18 mouse cellular contexts compared by ENCODE assay signal in genomic region chr11:67229946-67230345, GRCm38 (mm10). TPM values are rescaled to one million over a fixed set of nuclear protein-coding genes. Genes with fewer than 3 reads are reported as not detected.
A peak's percentile ranks its signal among the peaks of the same experiment; 100 is the strongest.
DNase-seq lines count a peak whose midpoint lies in the region; ATAC-seq and TF ChIP-seq lines count a peak whose summit lies in the region.
"Had no signal": no experiment of that assay in that cellular context is flagged by ENCODE, and none has a peak within 500 bp of the region (broad histone marks: within the 10 kb centered on the region; RNA-seq: fewer than 3 reads in every experiment).

No protein-coding gene starts in this region.

- ATAC-seq in heart, embryonic 12.5 days (ENCODE audit: insufficient number of reproducible peaks, low FRiP score): no peak
- ATAC-seq in lung, postnatal 0 days: peak; percentile 54; the same call in 1 of the 2 replicates
- ATAC-seq: CD4-positive, CD25-positive, alpha-beta regulatory T cell, adult 4 months; forebrain, embryonic 15.5 days had no signal

- no peak for TF ChIP-seq CTCF in lung, postnatal 0 days (IDR thresholded peaks at IDR 0.05)

- H3K27me3 ChIP-seq in heart, embryonic 12.5 days (replicated peaks): no peaks in the 10 kb centered on the region
- H3K27me3 ChIP-seq in lung, postnatal 0 days (replicated peaks; ENCODE audit: insufficient read depth, low read length): no peaks in the 10 kb centered on the region
- H3K27me3 ChIP-seq: embryonic facial prominence, embryonic 15.5 days; forebrain, embryonic 15.5 days had no signal

- H3K9ac ChIP-seq in heart, embryonic 12.5 days: no peak overlapping the region
- no peak overlapping the region for H3K9ac ChIP-seq in lung, postnatal 0 days (replicated peaks; ENCODE audit: low read depth)
- H3K9ac ChIP-seq: embryonic facial prominence, embryonic 15.5 days; forebrain, embryonic 15.5 days had no signal

- no peak overlapping the region for H3K4me3 ChIP-seq in heart, embryonic 12.5 days
- H3K4me3 ChIP-seq in lung, postnatal 0 days (ENCODE audit: low read depth, low read length): no peak overlapping the region
- H3K4me3 ChIP-seq: embryonic facial prominence, embryonic 15.5 days; forebrain, embryonic 15.5 days; hindbrain, embryonic 10.5 days; midbrain, embryonic 10.5 days had no signal

- 70% methylated on average over 2 of the region's 2 CpGs for WGBS in heart, embryonic 12.5 days
- 64% methylated on average over 2 of the region's 2 CpGs for WGBS in lung, postnatal 0 days

- no peaks in the 10 kb centered on the region for H3K36me3 ChIP-seq in heart, embryonic 12.5 days
- H3K36me3 ChIP-seq in lung, postnatal 0 days (ENCODE audit: insufficient read depth, low read length): no peaks in the 10 kb centered on the region
- H3K36me3 ChIP-seq: embryonic facial prominence, embryonic 15.5 days; forebrain, embryonic 15.5 days; hindbrain, embryonic 10.5 days; midbrain, embryonic 10.5 days had no signal

- H3K4me2 ChIP-seq in heart, embryonic 12.5 days: no peak overlapping the region
- no peak overlapping the region for H3K4me2 ChIP-seq in lung, postnatal 0 days (replicated peaks; ENCODE audit: low read depth, low read length)
- H3K4me2 ChIP-seq: embryonic facial prominence, embryonic 15.5 days; forebrain, embryonic 15.5 days had no signal

- TF ChIP-seq EP300 in lung, postnatal 0 days (IDR thresholded peaks at IDR 0.05): no peak

- DNase-seq in heart, adult 18-20 months: peak; percentile 29 to 44
- DNase-seq in NIH3T3 (ENCODE audit: low read depth): peak; percentile 30
- DNase-seq in adrenal gland, postnatal 36 days: peak; percentile 36 to 54
- DNase-seq in lung, postnatal 0 days (ENCODE audit: low spot score): peak; percentile 75
- no peak for DNase-seq in cerebellum, postnatal 14 days
- no peak for DNase-seq in c-Kit-positive CD71-positive TER-119-positive erythroid progenitor cells, embryonic 14.5 days (ENCODE audit: low spot score)
- DNase-seq in thymus, postnatal 0 days (ENCODE audit: low spot score): no peak
- DNase-seq: gastrocnemius, postnatal 14 days had no signal

- no peak overlapping the region for H3K27ac ChIP-seq in heart, embryonic 12.5 days (ENCODE audit: poor library complexity, severe bottlenecking)
- H3K27ac ChIP-seq in lung, postnatal 0 days (ENCODE audit: low read length): no peak overlapping the region
- H3K27ac ChIP-seq: embryonic facial prominence, embryonic 15.5 days; forebrain, embryonic 15.5 days; hindbrain, embryonic 10.5 days; midbrain, embryonic 10.5 days had no signal

- H3K9me3 ChIP-seq in heart, embryonic 12.5 days (replicated peaks): no peaks in the 10 kb centered on the region
- H3K9me3 ChIP-seq in lung, postnatal 0 days (ENCODE audit: low read length): no peaks in the 10 kb centered on the region
- H3K9me3 ChIP-seq: embryonic facial prominence, embryonic 15.5 days; forebrain, embryonic 15.5 days; hindbrain, embryonic 10.5 days; midbrain, embryonic 10.5 days had no signal

- no peaks in the 10 kb centered on the region for H3K4me1 ChIP-seq in heart, embryonic 12.5 days (replicated peaks)
- no peaks in the 10 kb centered on the region for H3K4me1 ChIP-seq in lung, postnatal 0 days (ENCODE audit: insufficient read depth, low read depth, low read length)
- H3K4me1 ChIP-seq: embryonic facial prominence, embryonic 15.5 days; forebrain, embryonic 15.5 days; hindbrain, embryonic 10.5 days; midbrain, embryonic 10.5 days had no signal

RNA-seq across cellular contexts. Expression of gene Myh4, which starts 7.9 kb away (rescaled TPM):
- total RNA-seq in heart, adult 18-20 months (2021): not detected
- polyA plus RNA-seq in heart, embryonic 12.5 days (2016; fragmentation: Nextera tagmentation; extraction: Ambion mirVana): not detected in 2 replicates
- not detected for total RNA-seq in adrenal gland, postnatal 36 days (2021)
- polyA plus RNA-seq in lung, postnatal 0 days (2015; fragmentation: Nextera tagmentation; extraction: Ambion mirVana): not detected in 2 replicates
- polyA plus RNA-seq in thymus, postnatal 0 days (2015; fragmentation: Nextera tagmentation; extraction: Ambion mirVana): 0.31 and 0.40 TPM in 2 replicates
- total RNA-seq: common myeloid progenitor, adult 5-6 weeks had no signal
- polyA plus RNA-seq: CD4-positive, CD25-positive, alpha-beta regulatory T cell, adult 4 months; forebrain, embryonic 15.5 days; hindbrain, embryonic 10.5 days; kidney, embryonic 16.5 days; midbrain, embryonic 10.5 days had no signal

RNA-seq across cellular contexts. Expression of gene Myh1, which starts 30.1 kb away (rescaled TPM):
- total RNA-seq in heart, adult 18-20 months (2021): not detected
- polyA plus RNA-seq in heart, embryonic 12.5 days (2016; fragmentation: Nextera tagmentation; extraction: Ambion mirVana): 0.08 and 0.09 TPM in 2 replicates
- total RNA-seq in adrenal gland, postnatal 36 days (2021): under 1 TPM; 0.10 to 0.20 TPM
- polyA plus RNA-seq in lung, postnatal 0 days (2015; fragmentation: Nextera tagmentation; extraction: Ambion mirVana): 0.02 TPM in 1 of 2 replicates, not detected in the other
- 0.33 and 0.41 TPM in 2 replicates for polyA plus RNA-seq in thymus, postnatal 0 days (2015; fragmentation: Nextera tagmentation; extraction: Ambion mirVana)
- total RNA-seq: common myeloid progenitor, adult 5-6 weeks had no signal
- polyA plus RNA-seq: CD4-positive, CD25-positive, alpha-beta regulatory T cell, adult 4 months; hindbrain, embryonic 10.5 days; intestine, embryonic 14.5 days; midbrain, embryonic 10.5 days had no signal

RNA-seq across cellular contexts. Expression of gene Myh8, which starts 47.0 kb away (rescaled TPM):
- under 1 TPM in 1 of 2 experiments, not detected in 1; 0.05 TPM for total RNA-seq in heart, adult 18-20 months (2021)
- 0.21 and 0.29 TPM in 2 replicates for polyA plus RNA-seq in heart, embryonic 12.5 days (2016; fragmentation: Nextera tagmentation; extraction: Ambion mirVana)
- not detected for total RNA-seq in adrenal gland, postnatal 36 days (2021)
- polyA plus RNA-seq in lung, postnatal 0 days (2015; fragmentation: Nextera tagmentation; extraction: Ambion mirVana): 0.18 and 0.29 TPM in 2 replicates
- polyA plus RNA-seq in thymus, postnatal 0 days (2015; fragmentation: Nextera tagmentation; extraction: Ambion mirVana): 0.46 and 0.81 TPM in 2 replicates
- total RNA-seq: common myeloid progenitor, adult 5-6 weeks had no signal
- polyA plus RNA-seq: CD4-positive, CD25-positive, alpha-beta regulatory T cell, adult 4 months; midbrain, embryonic 10.5 days had no signal

RNA-seq across cellular contexts. Expression of gene Myh2, which starts 59.1 kb away (rescaled TPM):
- total RNA-seq in heart, adult 18-20 months (2021): not detected
- polyA plus RNA-seq in heart, embryonic 12.5 days (2016; fragmentation: Nextera tagmentation; extraction: Ambion mirVana): not detected in 2 replicates
- total RNA-seq in adrenal gland, postnatal 36 days (2021): under 1 TPM in 1 of 2 experiments, not detected in 1; 0.20 TPM
- not detected in 2 replicates for polyA plus RNA-seq in lung, postnatal 0 days (2015; fragmentation: Nextera tagmentation; extraction: Ambion mirVana)
- polyA plus RNA-seq in thymus, postnatal 0 days (2015; fragmentation: Nextera tagmentation; extraction: Ambion mirVana): 0.05 TPM in 1 of 2 replicates, not detected in the other
- total RNA-seq: common myeloid progenitor, adult 5-6 weeks had no signal
- polyA plus RNA-seq: CD4-positive, CD25-positive, alpha-beta regulatory T cell, adult 4 months; forebrain, embryonic 15.5 days; hindbrain, embryonic 10.5 days; kidney, embryonic 16.5 days; liver, embryonic 16.5 days had no signal

Comparison
In these comparisons a context has a peak if more than half of its experiments do, and no peak if none do; other contexts are left out.
1. DNase-seq: peak in heart, adult 18-20 months (2 of 2), NIH3T3 (single experiment), adrenal gland, postnatal 36 days (2 of 2) and lung, postnatal 0 days (single experiment); none in cerebellum, postnatal 14 days (0 of 2), c-Kit-positive CD71-positive TER-119-positive erythroid progenitor cells, embryonic 14.5 days (single experiment) and thymus, postnatal 0 days (single experiment).